Mouse (Mus musculus) liver, embryonic 12.5 days (tissue): ENCODE measurements at regions not wholly inside any gene's neighbourhood (a gene's known extent, or its start where the extent isn't known, plus 50 kb on each side); places are given as distances from the start of the nearest gene placed in this dataset.

ENCODE experiments used
- ATAC-seq: fragments of 200-750 bp; cut with Nextera tagmentation; 2 replicates; pipeline ENCODE4 v1.8.0; 2017; ENCODE audit warnings: moderate number of reproducible peaks, mild to moderate bottlenecking, moderate library complexity
- H3K27ac ChIP-seq: fragments of 300-500 bp; sonication (generic); 2 replicates; pipeline ENCODE4 v1.5.1; 2016; ENCODE audit warnings: mild to moderate bottlenecking
- H3K27me3 ChIP-seq: fragments of 300-500 bp; sonication (generic); replicated peaks from 2 replicates; pipeline ENCODE4 v1.6.1; 2016; ENCODE audit warnings: mild to moderate bottlenecking, moderate library complexity
- H3K36me3 ChIP-seq: fragments of 300-500 bp; sonication (generic); 2 replicates; pipeline ENCODE4 v1.6.1; 2016; ENCODE audit warnings: mild to moderate bottlenecking, moderate library complexity
- H3K4me1 ChIP-seq: fragments of 300-500 bp; sonication (generic); 2 replicates; pipeline ENCODE4 v1.6.1; 2016
- H3K4me2 ChIP-seq: fragments of 300-500 bp; sonication (generic); 2 replicates; pipeline ENCODE4 v1.6.1; 2016; ENCODE audit warnings: mild to moderate bottlenecking, moderate library complexity
- H3K4me3 ChIP-seq: fragments of 300-500 bp; sonication (generic); 2 replicates; pipeline ENCODE4 v1.5.1; 2016; ENCODE audit warnings: mild to moderate bottlenecking, moderate library complexity
- H3K9ac ChIP-seq: fragments of 300-500 bp; sonication (generic); 2 replicates; pipeline ENCODE4 v1.6.1; 2016; ENCODE audit warnings: mild to moderate bottlenecking, moderate library complexity
- H3K9me3 ChIP-seq: fragments of 300-500 bp; sonication (generic); replicated peaks from 2 replicates; pipeline ENCODE4 v1.6.1; 2016; ENCODE audit warnings: mild to moderate bottlenecking, moderate library complexity
- WGBS: fragments of 180-500 bp; shearing (Covaris S2); methylation state at CpG from one replicate; pipeline ENCODE4 v1.1.7; 2016; ENCODE audit not compliant: insufficient replicate concordance; 5-methylcytosine and 5-hydroxymethylcytosine counted together

- H3K4me3 ChIP-seq: no peak overlapping the region
- WGBS: 71% methylated on average over 8 of the region's 8 CpGs
Measured at GRCm38 (mm10) chr13:114237391-114237790, 150.7 kb downstream of the Ndufs4 start.

GRCm38 (mm10) chr13:114235892-114236291, 152.2 kb downstream of the Ndufs4 start:
- 68% methylated on average over 4 of the region's 4 CpGs for WGBS
- H3K4me3 ChIP-seq: no peak overlapping the region
- no peak overlapping the region for H3K9ac ChIP-seq
- no peaks in the 10 kb centered on the region for H3K9me3 ChIP-seq
- no peak overlapping the region for H3K27ac ChIP-seq
- no peaks in the 10 kb centered on the region for H3K36me3 ChIP-seq
- H3K4me1 ChIP-seq: peaks cover 12% of the 10 kb centered on the region
- H3K27me3 ChIP-seq: 0 out of 2 replicates have a peak, but pooled peaks cover 2% of the 10 kb centered on the region
- H3K4me2 ChIP-seq: no peak overlapping the region
- no peak for ATAC-seq

More at GRCm38 (mm10) chr13:114237391-114237790, 150.7 kb downstream of the Ndufs4 start:
- Histone ChIP-seq H3K9me3 (no peaks in the 10 kb centered on the region), H3K9ac (no peak overlapping the region), H3K36me3 (no peaks in the 10 kb centered on the region), H3K27ac (no peak overlapping the region), H3K4me1 (peaks cover 4% of the 10 kb centered on the region; the same call in 1 of the 2 replicates), H3K27me3 (0 out of 2 replicates have a peak, but pooled peaks cover 2% of the 10 kb centered on the region), H3K4me2 (no peak overlapping the region)
- ATAC-seq: no peak

- no peak overlapping the region for H3K4me2 ChIP-seq
- H3K27ac ChIP-seq: no peak overlapping the region
- WGBS: 77% methylated on average over 3 of the region's 3 CpGs
- peak; percentile 70 for ATAC-seq
- H3K36me3 ChIP-seq: no peaks in the 10 kb centered on the region
- H3K4me1 ChIP-seq: peaks cover 22% of the 10 kb centered on the region
- H3K9me3 ChIP-seq: no peaks in the 10 kb centered on the region
- H3K4me3 ChIP-seq: no peak overlapping the region
- no peak overlapping the region for H3K9ac ChIP-seq
- no peaks in the 10 kb centered on the region for H3K27me3 ChIP-seq
Measured at GRCm38 (mm10) chr13:114232203-114232602, 155.9 kb downstream of the Ndufs4 start.

GRCm38 (mm10) chr13:114230557-114230956, 157.5 kb downstream of the Ndufs4 start:
- no peak overlapping the region for H3K4me2 ChIP-seq
- 54% methylated on average over 4 of the region's 4 CpGs for WGBS
- H3K27me3 ChIP-seq: no peaks in the 10 kb centered on the region; the same call in 1 of the 2 replicates
- H3K27ac ChIP-seq: no peak overlapping the region
- no peak overlapping the region for H3K9ac ChIP-seq
- H3K4me1 ChIP-seq: peaks cover 22% of the 10 kb centered on the region
- no peak for ATAC-seq
- H3K36me3 ChIP-seq: no peaks in the 10 kb centered on the region
- H3K4me3 ChIP-seq: no peak overlapping the region
- no peaks in the 10 kb centered on the region for H3K9me3 ChIP-seq

GRCm38 (mm10) chr13:114227046-114227445, 161.0 kb downstream of the Ndufs4 start:
- ATAC-seq: no peak
- Histone ChIP-seq H3K9me3 (no peaks in the 10 kb centered on the region), H3K4me2 (no peak overlapping the region), H3K9ac (no peak overlapping the region), H3K4me3 (no peak overlapping the region), H3K4me1 (peaks cover 14% of the 10 kb centered on the region), H3K27ac (no peak overlapping the region), H3K36me3 (no peaks in the 10 kb centered on the region), H3K27me3 (no peaks in the 10 kb centered on the region; the same call in 1 of the 2 replicates)
- 74% methylated on average over 4 of the region's 4 CpGs for WGBS

GRCm38 (mm10) chr13:114226291-114226925, 161.7 kb downstream of the Ndufs4 start:
- Histone ChIP-seq H3K4me2 (no peak overlapping the region), H3K36me3 (no peaks in the 10 kb centered on the region), H3K4me1 (peaks cover 10% of the 10 kb centered on the region), H3K27ac (no peak overlapping the region), H3K27me3 (no peaks in the 10 kb centered on the region; the same call in 1 of the 2 replicates), H3K9me3 (no peaks in the 10 kb centered on the region), H3K4me3 (no peak overlapping the region), H3K9ac (no peak overlapping the region)
- WGBS: 57% methylated on average over 7 of the region's 7 CpGs
- ATAC-seq: no peak

GRCm38 (mm10) chr13:114219870-114220492, 168.1 kb downstream of the Ndufs4 start:
- no peak overlapping the region for H3K9ac ChIP-seq
- H3K9me3 ChIP-seq: no peaks in the 10 kb centered on the region
- H3K27ac ChIP-seq: no peak overlapping the region
- H3K4me1 ChIP-seq: no peaks in the 10 kb centered on the region
- H3K4me2 ChIP-seq: no peak overlapping the region
- no peak for ATAC-seq
- no peaks in the 10 kb centered on the region for H3K36me3 ChIP-seq
- H3K4me3 ChIP-seq: no peak overlapping the region
- 67% methylated on average over 5 of the region's 5 CpGs for WGBS
- no peaks in the 10 kb centered on the region for H3K27me3 ChIP-seq

GRCm38 (mm10) chr13:114215044-114215443, 173.0 kb downstream of the Ndufs4 start:
- no peak for ATAC-seq
- H3K9ac ChIP-seq: no peak overlapping the region
- no peak overlapping the region for H3K27ac ChIP-seq

More at GRCm38 (mm10) chr13:114215044-114215443, 173.0 kb downstream of the Ndufs4 start:
- Histone ChIP-seq H3K36me3 (no peaks in the 10 kb centered on the region), H3K4me2 (no peak overlapping the region), H3K4me3 (no peak overlapping the region), H3K4me1 (no peaks in the 10 kb centered on the region), H3K9me3 (no peaks in the 10 kb centered on the region), H3K27me3 (no peaks in the 10 kb centered on the region)
- 68% methylated on average over 4 of the region's 4 CpGs for WGBS
